Mouse (Mus musculus) cerebral cortex, adult 2 months (tissue): ENCODE data around the gene Elfn2.

Source experiments
- WGBS: fragments of 180-500 bp; shearing (Covaris S2); methylation state at CpG from one replicate; pipeline ENCODE4 v1.1.7; 2018; 5-methylcytosine and 5-hydroxymethylcytosine counted together

The Elfn2 gene

DNA sequence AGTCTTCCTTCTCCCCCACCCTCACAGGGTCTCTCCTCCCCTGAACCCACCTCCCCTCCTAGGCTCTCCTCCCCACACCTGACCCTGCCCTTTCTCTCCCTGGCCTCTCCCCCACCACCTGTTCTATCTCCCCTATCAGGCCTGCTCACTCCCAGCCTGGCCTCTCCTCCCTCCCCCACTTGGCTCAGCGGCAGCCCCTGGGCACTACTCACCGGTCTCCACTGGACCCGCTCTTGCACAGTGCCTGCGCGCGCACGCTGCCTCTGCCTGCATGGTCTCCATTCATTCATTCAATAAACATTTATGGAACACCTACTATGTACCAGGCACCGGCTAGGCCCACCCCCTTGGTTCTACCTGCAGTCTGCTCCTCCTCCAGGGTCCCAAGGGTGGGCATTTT lies 37.3 kb downstream of the Elfn2 start:
- 84% methylated on average over 8 of the region's 8 CpGs for WGBS

- 85% methylated on average over 22 of the region's 22 CpGs for WGBS
These were observed 38.3 kb downstream of the Elfn2 start for GRCm38 (mm10) chr15:78680291-78680690.

DNA sequence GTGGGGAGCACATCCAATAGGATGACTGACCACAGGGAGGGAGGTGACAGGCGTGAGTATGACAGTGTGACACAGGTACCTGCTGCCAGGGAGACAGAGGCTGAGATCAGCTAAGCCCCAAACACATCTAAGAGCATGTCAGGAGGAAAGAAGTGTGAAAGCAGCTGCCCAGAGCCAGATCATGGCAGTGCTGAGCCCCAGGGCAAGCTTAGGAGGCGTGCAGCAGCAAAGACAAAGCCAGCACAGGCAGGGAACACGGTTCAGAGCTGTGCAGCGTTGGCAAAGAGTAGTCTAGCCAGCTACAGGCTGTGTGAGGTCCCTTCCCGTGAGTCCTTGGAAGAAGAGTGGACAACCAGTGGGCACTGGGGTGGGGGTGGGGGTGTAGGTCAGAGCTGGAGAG lies 40.9 kb downstream of the Elfn2 start:
- 59% methylated on average over 5 of the region's 5 CpGs for WGBS

DNA sequence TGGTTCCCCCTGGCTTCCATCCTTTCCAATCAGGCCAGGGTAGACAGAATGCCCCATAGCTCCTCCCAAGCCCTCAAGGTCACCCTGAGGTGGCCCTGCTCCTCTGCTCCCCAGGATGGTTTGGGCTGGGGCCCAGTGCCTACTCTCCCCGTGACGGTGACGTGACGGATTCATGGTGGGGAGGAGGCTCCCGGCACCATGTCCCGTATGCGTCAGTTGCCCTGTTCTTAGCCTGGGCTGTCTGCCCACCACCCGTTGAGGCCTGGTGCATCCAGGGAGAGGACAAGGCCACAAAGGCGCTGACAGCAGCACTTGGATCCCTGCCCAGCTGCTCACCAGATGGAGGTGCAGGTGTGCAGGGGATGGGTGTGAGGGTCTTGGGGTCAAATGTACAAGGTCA lies 41.6 kb downstream of the Elfn2 start:
- WGBS, result 34% methylated on average over 9 of the region's 9 CpGs

- 21% methylated on average over 6 of the region's 6 CpGs for WGBS
These were observed 43.6 kb downstream of the Elfn2 start for GRCm38 (mm10) chr15:78674912-78675412.

- 67% methylated on average over 19 of the region's 19 CpGs for WGBS
These were observed 45.1 kb downstream of the Elfn2 start for GRCm38 (mm10) chr15:78673436-78673835.

DNA sequence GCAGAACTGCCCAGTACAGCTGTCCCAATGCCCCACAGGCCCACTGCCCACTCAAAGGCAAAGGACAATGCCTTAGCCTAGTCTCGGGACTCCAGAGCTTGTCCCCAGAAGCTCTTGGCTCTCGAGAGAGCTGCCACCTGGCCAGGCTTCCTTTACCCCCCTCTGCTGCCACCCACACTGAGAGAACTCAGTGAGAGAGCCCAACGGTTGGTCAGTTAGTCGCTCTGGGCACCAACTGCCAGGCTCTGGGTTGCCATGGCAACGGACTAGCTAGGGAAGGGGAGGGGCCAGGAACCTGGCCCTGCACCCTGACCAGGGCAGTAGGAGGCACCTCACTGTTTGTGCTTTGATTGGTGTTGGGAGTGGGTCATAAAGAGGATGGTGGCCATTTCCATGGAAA lies 48.2 kb downstream of the Elfn2 start:
- 10% methylated on average over 5 of the region's 5 CpGs for WGBS

DNA sequence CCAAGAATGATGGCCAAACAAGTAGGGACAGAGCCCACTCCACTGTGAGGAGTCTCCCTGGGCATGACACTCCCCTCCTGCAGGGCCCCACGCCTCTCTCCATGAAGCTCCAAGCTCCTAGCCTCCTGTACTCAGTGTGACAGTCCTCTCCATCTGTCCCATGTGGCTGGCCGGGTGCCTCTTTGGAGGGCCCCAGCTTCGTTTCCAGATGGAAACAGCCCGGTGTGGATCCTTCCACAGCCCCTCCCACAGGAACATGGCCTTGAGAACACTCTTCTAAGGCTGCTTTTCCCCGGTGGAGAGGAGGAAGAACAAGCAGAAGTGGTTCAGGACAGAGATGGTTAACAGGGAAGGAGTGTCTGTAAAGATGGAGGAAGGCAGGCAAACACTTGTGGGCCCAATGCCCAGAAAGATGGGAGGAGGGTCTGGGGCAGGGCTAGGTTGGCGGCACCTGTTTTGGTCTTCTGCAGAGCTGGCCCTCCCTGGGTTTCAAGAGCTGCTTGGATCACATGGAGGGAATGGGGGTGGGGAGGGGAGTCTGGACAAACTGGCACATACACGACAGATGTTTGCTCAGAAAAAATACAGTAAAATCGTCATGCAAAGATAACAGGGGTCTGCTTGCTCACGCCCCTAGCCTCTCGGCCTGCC lies 49.2 kb downstream of the Elfn2 start:
- WGBS, result 33% methylated on average over 10 of the region's 10 CpGs

DNA sequence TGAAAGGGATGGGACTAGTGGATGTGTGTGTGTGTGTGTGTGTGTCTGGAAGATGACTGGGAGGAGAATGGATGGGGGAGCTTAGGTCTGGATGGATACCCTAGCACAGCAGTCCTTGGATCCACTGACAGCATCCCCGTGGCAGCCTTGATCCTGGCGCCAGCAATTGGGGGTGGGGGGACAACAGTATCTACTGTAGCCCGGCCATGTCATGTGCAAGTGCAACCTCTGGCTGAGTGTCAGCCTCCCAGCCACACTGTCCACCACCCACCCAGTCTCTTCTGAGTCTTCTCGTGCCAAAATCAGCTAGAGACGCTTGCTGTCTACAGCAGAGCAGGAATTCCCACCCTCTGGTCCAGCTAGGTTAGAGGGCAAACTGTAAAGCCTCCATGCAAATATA lies 54.3 kb downstream of the Elfn2 start:
- WGBS, result 42% methylated on average over 5 of the region's 5 CpGs

DNA sequence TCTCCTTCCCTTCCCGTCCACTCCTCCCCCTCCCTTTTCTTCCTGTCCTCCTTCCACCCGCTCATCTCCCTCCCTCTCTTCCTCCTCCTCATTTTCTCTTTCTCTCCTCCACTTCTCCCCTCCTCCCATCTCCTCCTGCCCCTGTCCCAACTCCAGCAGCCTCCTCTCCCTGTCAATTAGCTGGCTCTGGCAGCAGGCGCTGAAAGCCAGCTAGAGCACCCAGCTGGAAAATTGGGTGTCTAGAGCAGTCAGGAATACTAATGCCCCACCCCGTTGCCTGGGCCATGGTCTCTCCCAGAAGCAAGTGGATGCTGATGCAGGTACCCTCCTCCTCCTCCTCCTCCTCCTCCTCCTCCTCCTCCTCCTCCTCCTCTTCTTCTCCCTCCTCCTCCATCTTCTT lies 67.4 kb downstream of the Elfn2 start:
- 26% methylated on average over 4 of the region's 4 CpGs for WGBS

GRCm38 (mm10) chr15:78647746-78648145 lies 70.8 kb downstream of the Elfn2 start:
- 81% methylated on average over 4 of the region's 4 CpGs for WGBS

DNA sequence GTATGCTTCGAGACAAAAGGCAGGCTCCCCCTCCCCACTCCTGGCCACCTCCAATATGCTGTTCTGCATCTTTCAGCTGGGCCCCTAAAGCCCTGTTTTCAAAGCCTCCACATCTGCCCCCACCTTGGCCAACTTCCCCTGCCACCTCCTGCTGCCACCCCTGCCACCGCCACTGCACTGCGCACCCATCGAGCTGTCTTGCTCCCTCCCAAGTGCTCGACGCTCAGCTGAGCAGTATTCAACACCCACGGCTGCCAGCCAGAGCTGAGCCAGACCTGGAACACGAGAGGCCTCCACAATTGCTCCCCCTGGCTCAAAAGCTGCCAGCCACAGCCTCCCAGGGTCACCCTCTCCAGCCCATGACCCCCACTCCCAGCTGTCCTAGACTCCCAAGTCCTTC lies 74.0 kb downstream of the Elfn2 start:
- WGBS, result 18% methylated on average over 8 of the region's 8 CpGs

DNA sequence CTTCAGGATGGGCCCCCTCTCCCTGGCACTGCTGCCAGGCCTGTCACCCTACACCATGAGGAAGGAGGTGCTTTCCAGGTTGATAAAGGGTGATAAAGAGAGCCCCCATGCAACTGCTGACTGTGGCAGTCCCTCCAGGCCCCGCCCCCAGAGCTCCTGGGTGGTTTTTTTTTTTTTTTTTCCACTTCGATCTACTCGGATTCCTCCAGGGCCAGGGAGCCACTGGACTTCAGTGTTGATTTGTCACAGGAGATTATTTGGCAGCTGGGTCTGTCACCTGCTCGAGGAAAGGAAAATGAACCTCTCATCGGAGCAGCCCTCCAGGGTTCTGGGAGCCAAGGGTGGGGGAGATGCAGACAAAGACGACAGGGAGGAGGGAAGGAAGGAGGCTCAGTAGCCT lies 74.9 kb downstream of the Elfn2 start:
- 55% methylated on average over 6 of the region's 6 CpGs for WGBS

- 43% methylated on average over 7 of the region's 7 CpGs for WGBS
These were observed 83.3 kb downstream of the Elfn2 start for GRCm38 (mm10) chr15:78635231-78635630.

DNA sequence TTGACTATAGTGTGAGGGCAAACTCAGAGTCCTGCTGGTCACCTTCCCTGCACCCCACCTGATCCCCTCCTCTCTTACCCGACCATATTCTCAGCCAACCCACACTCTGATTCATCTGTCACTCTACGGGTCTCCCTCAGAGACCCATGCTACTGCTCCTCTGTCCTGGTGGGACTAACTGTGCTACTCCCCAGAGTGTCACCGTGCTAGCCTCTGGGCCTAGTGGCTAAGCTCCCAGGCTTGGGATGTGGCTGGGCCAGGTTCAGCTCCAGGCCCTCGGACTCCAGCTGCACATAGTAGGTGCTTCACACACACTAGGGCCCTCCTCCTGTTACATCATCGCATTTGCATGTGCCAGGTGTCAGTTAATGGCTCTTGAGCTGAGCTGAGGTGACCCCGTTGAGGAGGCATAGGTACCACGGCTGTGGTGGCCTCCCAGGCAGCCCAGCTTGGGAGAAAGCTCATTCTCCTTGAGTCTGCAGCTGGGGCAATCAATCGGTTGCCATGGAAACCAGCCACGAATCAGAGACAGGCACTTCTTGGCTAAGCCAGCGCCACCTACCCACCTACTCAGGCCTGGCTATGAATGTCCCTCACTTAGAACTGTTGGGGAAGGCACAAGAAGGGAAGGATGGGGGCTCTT lies 84.4 kb downstream of the Elfn2 start:
- 45% methylated on average over 10 of the region's 10 CpGs for WGBS

GRCm38 (mm10) chr15:78633413-78633812 lies 85.2 kb downstream of the Elfn2 start:
- WGBS, result 83% methylated on average over 5 of the region's 5 CpGs

DNA sequence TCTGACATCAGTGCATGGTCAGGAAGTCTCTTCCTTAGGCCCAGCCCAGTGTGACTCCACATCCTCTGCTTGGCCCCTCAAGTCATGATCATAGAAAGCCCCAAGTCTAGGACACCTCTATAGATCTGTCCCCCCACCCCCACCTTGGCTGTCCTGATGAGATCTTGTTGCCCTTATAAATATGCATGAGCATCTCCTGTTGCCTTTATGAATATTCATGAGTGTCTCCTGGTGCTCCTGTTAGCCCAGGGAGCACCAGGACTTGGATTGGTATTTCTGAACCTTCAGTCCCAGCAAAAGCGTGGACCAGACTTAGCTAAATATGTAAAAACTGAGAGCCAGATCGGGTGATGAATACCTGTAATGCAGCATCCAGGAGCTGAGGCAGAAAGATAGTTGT lies 86.2 kb downstream of the Elfn2 start:
- 79% methylated on average over 2 of the region's 2 CpGs for WGBS

GRCm38 (mm10) chr15:78626285-78626684 lies 92.3 kb downstream of the Elfn2 start:
- 80% methylated on average over 13 of the region's 13 CpGs for WGBS

DNA sequence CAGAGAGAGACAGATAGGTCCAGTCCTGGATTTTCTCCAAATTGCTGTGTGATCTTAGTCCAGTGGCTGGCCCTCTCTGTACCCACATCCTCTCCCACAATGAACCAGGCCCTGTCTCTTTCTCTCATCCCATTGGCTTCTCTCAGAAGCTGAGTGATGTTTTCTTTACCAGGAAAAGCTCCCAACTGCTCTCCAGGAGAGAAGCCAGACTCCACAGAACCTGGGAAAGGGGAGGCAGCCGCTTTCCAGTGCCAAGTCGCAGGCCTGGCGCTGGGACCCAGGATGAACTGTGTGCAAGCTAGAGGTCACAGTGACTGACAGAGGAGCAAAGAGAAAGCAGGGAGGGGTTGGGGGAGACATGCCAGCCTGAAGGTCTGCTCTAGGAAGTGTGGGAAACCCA lies 93.6 kb downstream of the Elfn2 start:
- WGBS, result 31% methylated on average over 3 of the region's 3 CpGs

GRCm38 (mm10) chr15:78624431-78624950 lies 94.1 kb downstream of the Elfn2 start:
- WGBS, result 19% methylated on average over 13 of the region's 13 CpGs

GRCm38 (mm10) chr15:78623426-78623825 lies 95.1 kb downstream of the Elfn2 start:
- WGBS, result 13% methylated on average over 5 of the region's 5 CpGs
